Mouse (Mus musculus): Measurements from ENCODE around the gene Ifrd2. TPM values are rescaled to one million over a fixed set of nuclear protein-coding genes. Genes with fewer than 3 reads are reported as not detected.

Gene Ifrd2
- polyA plus RNA-seq, 1 experiment from 2014 or later, result 23.3 TPM

- Histone ChIP-seq H3K27ac (no peak overlapping the region), H3K9ac (no peak overlapping the region)
Measured at GRCm38 (mm10) chr9:107596619-107597569, 9.5 kb downstream of the Ifrd2 start.

DNA sequence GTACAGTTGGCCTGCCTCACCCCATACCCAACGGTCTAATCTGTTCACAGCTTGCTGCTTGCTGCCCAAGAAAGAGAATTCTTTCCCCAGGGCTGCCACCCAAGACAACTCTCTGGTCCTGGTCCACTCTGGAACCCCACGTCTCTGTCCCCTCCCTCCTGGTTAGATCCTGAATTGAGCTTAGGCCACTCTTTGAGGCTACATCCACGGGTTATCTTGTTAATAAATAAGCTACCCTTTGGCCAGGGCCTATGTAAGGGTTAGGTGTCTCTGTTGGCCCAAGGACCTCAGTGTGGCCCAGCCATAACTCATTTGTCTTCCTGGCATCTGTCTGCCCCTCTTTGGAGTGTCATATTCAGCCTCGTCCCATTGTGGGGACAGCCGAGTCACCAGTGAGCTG, 10.9 kb downstream of the Ifrd2 start:
- 85% methylated on average over 5 of the region's 5 CpGs for WGBS
- no peak overlapping the region for H3K4me3 ChIP-seq
- H3K36me3 ChIP-seq, result peaks cover 7% of the 10 kb centered on the region; the same call in 1 of the 2 replicates
- H3K27me3 ChIP-seq (replicated peaks), result no peaks in the 10 kb centered on the region
- no peak for ATAC-seq (ENCODE audit: low FRiP score, low read depth)
- H3K9ac ChIP-seq, result no peak overlapping the region
- H3K4me2 ChIP-seq (replicated peaks), result no peak overlapping the region
- H3K27ac ChIP-seq, result no peak overlapping the region
- no peaks in the 10 kb centered on the region for H3K4me1 ChIP-seq
- no peaks in the 10 kb centered on the region for H3K9me3 ChIP-seq

More at GRCm38 (mm10) chr9:107596619-107597569, 9.5 kb downstream of the Ifrd2 start:
- no peak for ATAC-seq (ENCODE audit: low FRiP score, low read depth)
- H3K27me3 ChIP-seq (replicated peaks), result no peaks in the 10 kb centered on the region
- 93% methylated on average over 11 of the region's 11 CpGs for WGBS
- no peaks in the 10 kb centered on the region for H3K4me1 ChIP-seq
- H3K4me3 ChIP-seq, result no peak overlapping the region
- H3K9me3 ChIP-seq, result no peaks in the 10 kb centered on the region
- no peak overlapping the region for H3K4me2 ChIP-seq (replicated peaks)
- peaks cover 22% of the 10 kb centered on the region for H3K36me3 ChIP-seq

GRCm38 (mm10) chr9:107599433-107599832, 12.0 kb downstream of the Ifrd2 start:
- Histone ChIP-seq H3K4me3 (no peak overlapping the region), H3K4me1 (peaks cover 6% of the 10 kb centered on the region), H3K9me3 (no peaks in the 10 kb centered on the region), H3K36me3 (no peaks in the 10 kb centered on the region; the same call in 1 of the 2 replicates), H3K27ac (no peak overlapping the region), H3K9ac (no peak overlapping the region), H3K27me3 (replicated peaks) (no peaks in the 10 kb centered on the region), H3K4me2 (replicated peaks) (no peak overlapping the region)
- 89% methylated on average over 9 of the region's 9 CpGs for WGBS
- no peak for ATAC-seq (ENCODE audit: low FRiP score, low read depth)

DNA sequence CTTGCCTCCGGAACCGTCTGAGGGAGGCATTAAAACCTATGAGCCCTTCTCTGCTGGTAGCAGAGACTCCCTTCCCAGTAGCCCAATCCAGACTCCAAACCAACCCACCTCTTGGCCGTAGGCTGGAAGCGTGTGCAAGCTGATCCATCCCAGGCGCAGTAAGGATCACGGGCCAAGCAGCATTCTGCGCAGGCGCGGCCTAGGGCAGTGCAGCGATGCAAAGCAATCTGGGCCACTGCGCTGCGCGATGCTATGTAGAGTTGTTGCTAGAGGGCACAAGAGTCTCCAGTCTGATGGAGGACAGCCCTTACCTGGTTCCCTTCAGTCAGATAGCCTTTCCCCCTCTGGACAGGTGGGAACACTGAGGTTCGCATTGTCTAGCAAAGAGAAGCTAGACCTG, 12.4 kb downstream of the Ifrd2 start:
- no peak for ATAC-seq (ENCODE audit: low FRiP score, low read depth)
- WGBS, result 71% methylated on average over 14 of the region's 14 CpGs
- no peak overlapping the region for H3K9ac ChIP-seq

GRCm38 (mm10) chr9:107600745-107601144, 13.3 kb downstream of the Ifrd2 start:
- Histone ChIP-seq H3K36me3 (no peaks in the 10 kb centered on the region), H3K4me3 (no peak overlapping the region), H3K9ac (no peak overlapping the region), H3K4me1 (peaks cover 15% of the 10 kb centered on the region), H3K4me2 (replicated peaks) (no peak overlapping the region), H3K27ac (no peak overlapping the region), H3K9me3 (no peaks in the 10 kb centered on the region), H3K27me3 (replicated peaks) (no peaks in the 10 kb centered on the region)
- ATAC-seq (ENCODE audit: low FRiP score, low read depth), result no peak
- WGBS, result 81% methylated on average over 12 of the region's 12 CpGs

More for the DNA sequence above, 12.4 kb downstream of the Ifrd2 start:
- Histone ChIP-seq H3K9me3 (no peaks in the 10 kb centered on the region), H3K36me3 (no peaks in the 10 kb centered on the region), H3K4me2 (replicated peaks) (no peak overlapping the region), H3K27ac (no peak overlapping the region), H3K4me1 (peaks cover 10% of the 10 kb centered on the region), H3K4me3 (no peak overlapping the region), H3K27me3 (replicated peaks) (no peaks in the 10 kb centered on the region)

DNA sequence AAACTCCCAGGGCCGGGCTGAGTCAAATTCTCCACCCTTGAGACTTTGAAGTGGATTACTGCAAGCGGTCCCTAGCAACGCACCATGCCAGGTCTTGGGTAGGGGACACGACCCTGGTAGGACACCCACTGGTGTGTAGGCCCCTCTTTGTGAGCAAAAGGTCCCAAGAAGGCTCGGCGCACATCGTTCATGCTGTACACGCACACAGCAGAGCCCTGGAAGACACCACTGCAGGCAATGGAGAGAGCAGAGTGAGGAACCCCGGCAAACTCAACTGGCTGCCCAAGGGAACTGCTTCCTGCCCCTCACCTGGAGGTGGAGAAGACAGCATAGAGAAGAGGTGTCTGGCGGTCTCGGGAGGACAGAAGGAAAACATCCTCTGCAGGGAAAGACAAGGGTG, 13.8 kb downstream of the Ifrd2 start:
- Histone ChIP-seq H3K4me2 (replicated peaks) (no peak overlapping the region), H3K27ac (no peak overlapping the region), H3K4me1 (peaks cover 16% of the 10 kb centered on the region), H3K27me3 (replicated peaks) (no peaks in the 10 kb centered on the region), H3K4me3 (no peak overlapping the region), H3K36me3 (no peaks in the 10 kb centered on the region), H3K9me3 (no peaks in the 10 kb centered on the region), H3K9ac (no peak overlapping the region)
- WGBS, result 85% methylated on average over 11 of the region's 11 CpGs
- ATAC-seq (ENCODE audit: low FRiP score, low read depth), result no peak

- H3K9ac ChIP-seq, result no peak overlapping the region
- no peak overlapping the region for H3K4me2 ChIP-seq (replicated peaks)
- peaks cover 24% of the 10 kb centered on the region for H3K4me1 ChIP-seq
- no peaks in the 10 kb centered on the region for H3K9me3 ChIP-seq
- H3K36me3 ChIP-seq, result no peaks in the 10 kb centered on the region
- H3K27me3 ChIP-seq (replicated peaks), result no peaks in the 10 kb centered on the region
- WGBS, result 14% methylated on average over 10 of the region's 10 CpGs
- peak; percentile 67; the same call in 1 of the 2 replicates for ATAC-seq (ENCODE audit: low FRiP score, low read depth)
- H3K4me3 ChIP-seq, result no peak overlapping the region
- no peak overlapping the region for H3K27ac ChIP-seq
Measured at GRCm38 (mm10) chr9:107602068-107602648, 14.7 kb downstream of the Ifrd2 start.

- H3K27ac ChIP-seq, result no peak overlapping the region
- H3K9ac ChIP-seq, result no peak overlapping the region
- 82% methylated on average over 6 of the region's 6 CpGs for WGBS
- H3K4me3 ChIP-seq, result no peak overlapping the region
- ATAC-seq (ENCODE audit: low FRiP score, low read depth), result no peak
- no peaks in the 10 kb centered on the region for H3K9me3 ChIP-seq
- H3K36me3 ChIP-seq, result no peaks in the 10 kb centered on the region
- H3K4me1 ChIP-seq, result peaks cover 35% of the 10 kb centered on the region
- H3K27me3 ChIP-seq (replicated peaks), result no peaks in the 10 kb centered on the region
- H3K4me2 ChIP-seq (replicated peaks), result no peak overlapping the region
Measured at GRCm38 (mm10) chr9:107603251-107603650, 15.8 kb downstream of the Ifrd2 start.

DNA sequence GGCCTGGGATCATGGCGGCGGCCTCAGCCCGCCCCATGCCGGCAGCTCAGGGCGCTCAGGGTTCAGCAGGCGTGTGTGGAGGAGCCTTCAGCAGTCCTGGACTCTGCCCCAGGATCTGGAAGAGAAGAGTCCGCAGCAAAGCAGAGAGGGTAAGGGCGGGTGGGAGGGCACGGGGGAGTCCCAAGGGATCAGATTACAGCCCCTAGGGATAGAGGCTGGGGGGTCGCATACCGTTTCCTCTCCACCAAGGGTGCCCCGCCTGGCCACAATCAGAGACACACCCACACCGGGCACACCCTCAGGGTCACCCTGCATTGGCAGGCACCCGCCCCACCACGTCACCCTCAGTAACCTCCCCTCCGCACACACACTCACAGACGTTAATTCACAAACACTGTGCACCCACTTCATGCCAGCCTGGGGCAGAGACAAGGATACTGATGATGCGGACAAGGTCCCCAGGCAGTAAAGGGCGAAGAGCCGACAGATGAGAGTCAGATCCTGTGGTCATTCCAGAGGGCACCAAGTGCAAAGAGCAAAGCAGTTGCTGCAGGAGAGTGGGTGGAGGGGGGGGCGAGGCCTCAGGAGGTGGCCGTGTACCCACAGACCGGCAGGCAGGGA, 17.7 kb downstream of the Ifrd2 start:
- H3K27ac ChIP-seq, result no peak overlapping the region
- no peaks in the 10 kb centered on the region for H3K9me3 ChIP-seq
- peaks cover 53% of the 10 kb centered on the region for H3K4me1 ChIP-seq
- H3K27me3 ChIP-seq (replicated peaks), result no peaks in the 10 kb centered on the region
- H3K4me2 ChIP-seq (replicated peaks), result peak overlapping the region; percentile 47
- H3K9ac ChIP-seq, result peak overlapping the region; percentile 33; the same call in 1 of the 2 replicates
- 40% methylated on average over 23 of the region's 23 CpGs for WGBS
- H3K4me3 ChIP-seq, result no peak overlapping the region
- no peak for ATAC-seq (ENCODE audit: low FRiP score, low read depth)
- H3K36me3 ChIP-seq, result no peaks in the 10 kb centered on the region

GRCm38 (mm10) chr9:107606591-107606990, 19.1 kb downstream of the Ifrd2 start:
- H3K4me1 ChIP-seq, result peaks cover 57% of the 10 kb centered on the region

GRCm38 (mm10) chr9:107607036-107607435, 19.6 kb downstream of the Ifrd2 start:
- H3K27me3 ChIP-seq (replicated peaks), result no peaks in the 10 kb centered on the region
- no peak for ATAC-seq (ENCODE audit: low FRiP score, low read depth)
- H3K27ac ChIP-seq, result no peak overlapping the region
- 59% methylated on average over 2 of the region's 2 CpGs for WGBS
- no peaks in the 10 kb centered on the region for H3K9me3 ChIP-seq
- H3K4me2 ChIP-seq (replicated peaks), result peak overlapping the region; percentile 25; the same call in 1 of the 2 replicates
- peaks cover 62% of the 10 kb centered on the region for H3K4me1 ChIP-seq
- H3K9ac ChIP-seq, result no peak overlapping the region
- H3K36me3 ChIP-seq, result no peaks in the 10 kb centered on the region
- H3K4me3 ChIP-seq, result no peak overlapping the region

More at GRCm38 (mm10) chr9:107606591-107606990, 19.1 kb downstream of the Ifrd2 start:
- Histone ChIP-seq H3K4me3 (no peak overlapping the region), H3K27me3 (replicated peaks) (no peaks in the 10 kb centered on the region), H3K36me3 (no peaks in the 10 kb centered on the region), H3K4me2 (replicated peaks) (peak overlapping the region; percentile 25; the same call in 1 of the 2 replicates), H3K9me3 (no peaks in the 10 kb centered on the region), H3K27ac (no peak overlapping the region), H3K9ac (no peak overlapping the region)
- WGBS, result 9% methylated on average over 9 of the region's 9 CpGs
- no peak for ATAC-seq (ENCODE audit: low FRiP score, low read depth)

DNA sequence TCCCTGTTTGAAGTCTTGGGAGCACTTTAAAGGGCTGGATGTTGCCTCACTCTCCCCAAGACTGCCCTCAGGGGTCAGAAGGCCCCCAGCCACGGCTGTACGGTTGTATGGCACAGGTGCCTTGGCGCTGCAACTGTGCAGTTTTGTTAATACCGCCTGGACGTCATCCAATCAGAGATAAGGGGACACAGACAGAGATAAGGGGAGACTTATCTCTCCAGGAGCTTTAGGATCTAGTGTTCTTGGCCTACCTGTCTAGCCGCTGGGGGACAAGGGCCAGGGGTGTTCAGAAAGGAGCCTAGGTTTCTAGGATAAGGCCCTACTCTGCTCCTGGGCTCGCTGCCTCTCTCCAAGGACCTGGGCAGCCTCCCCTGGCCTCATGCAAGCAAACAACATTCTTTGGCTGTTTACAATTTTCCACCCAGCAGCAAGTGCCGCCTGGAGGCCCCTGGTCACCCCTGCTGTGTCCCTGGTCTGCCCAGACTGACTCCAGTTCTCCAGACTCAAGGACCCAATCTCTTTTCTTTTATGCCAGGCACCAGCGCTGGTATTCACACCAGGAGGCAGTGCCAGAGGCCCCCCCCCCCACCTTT, 20.3 kb downstream of the Ifrd2 start:
- Histone ChIP-seq H3K4me2 (replicated peaks) (0 out of 2 replicates have a peak overlapping the region, but pooled peaks have one; percentile 3), H3K9ac (no peak overlapping the region), H3K4me1 (peaks cover 66% of the 10 kb centered on the region), H3K4me3 (no peak overlapping the region), H3K27ac (no peak overlapping the region), H3K9me3 (no peaks in the 10 kb centered on the region), H3K27me3 (replicated peaks) (no peaks in the 10 kb centered on the region), H3K36me3 (no peaks in the 10 kb centered on the region)
- no peak for ATAC-seq (ENCODE audit: low FRiP score, low read depth)
- 60% methylated on average over 9 of the region's 9 CpGs for WGBS

Measured in neural tube, embryonic 12.5 days (tissue).